Mouse (Mus musculus): Measurements from ENCODE around the gene Olfr1423. TPM values are rescaled to one million over a fixed set of nuclear protein-coding genes. Genes with fewer than 3 reads are reported as not detected.

Olfr1423 gene
- total and polyA plus RNA-seq, 3 experiments, result 0.04 to 0.25 TPM; not detected in 1

DNA sequence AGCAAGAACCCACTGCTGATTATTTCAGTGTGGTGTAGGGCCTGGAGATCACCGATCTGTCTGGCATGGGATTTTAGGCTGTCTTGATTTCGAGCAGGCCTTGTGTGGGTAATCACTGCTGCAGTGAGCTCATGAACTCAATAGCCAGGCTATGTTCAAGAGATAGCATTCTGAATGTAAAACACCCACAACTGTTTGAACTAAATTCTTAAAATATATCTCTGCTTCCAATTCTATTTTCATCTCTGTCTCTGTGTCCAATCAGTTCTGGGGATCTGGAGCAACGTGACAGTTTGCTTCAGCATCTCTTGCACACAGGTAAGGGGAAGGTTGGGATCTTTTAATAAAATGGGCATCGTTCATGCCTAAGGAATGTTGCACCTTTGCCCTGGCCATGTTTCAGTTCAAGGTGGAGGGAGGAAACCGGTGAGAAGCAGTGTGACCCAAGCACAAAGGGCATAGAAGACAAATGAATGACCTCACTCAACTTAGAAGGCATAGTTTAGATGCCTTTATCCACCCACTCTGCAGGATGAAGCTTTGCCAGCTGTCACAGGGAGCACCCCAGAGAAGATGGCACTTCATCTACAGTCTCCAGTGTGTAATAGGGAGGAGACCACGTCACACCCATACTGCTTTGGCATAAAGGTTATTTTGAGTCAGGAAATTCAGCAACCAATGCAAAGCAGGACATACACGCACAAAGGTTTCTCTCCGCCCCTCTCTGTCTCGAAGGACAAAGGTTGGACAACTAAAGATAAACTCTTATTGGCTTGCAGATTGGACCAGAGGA, 36.7 kb downstream of the Olfr1423 start:
- H3K9ac ChIP-seq (ENCODE audit: control insufficient read depth, low read depth, low read length, poor library complexity, severe bottlenecking), result peak overlapping the region; percentile 33; the same call in 1 of the 2 replicates
- peak; percentile 87 for DNase-seq (ENCODE audit: low read depth, low spot score)

GRCm38 (mm10) chr19:12003568-12003967, 37.5 kb downstream of the Olfr1423 start:
- no peak overlapping the region; a peak in 1 of 4 replicates for H3K4me3 ChIP-seq (ENCODE audit: control insufficient read depth in 1 of 2, insufficient read depth in 1 of 2, low read depth in 2 of 2, low read length in 2 of 2)
- H3K4me1 ChIP-seq (ENCODE audit: control insufficient read depth in 1 of 2, insufficient read depth in 2 of 2, low read length in 2 of 2), result peaks cover 0 to 8% of the 10 kb centered on the region in 2 experiments; a peak in 2 of 4 replicates
- no peak for DNase-seq (ENCODE audit: low read depth, low spot score)
- H3K36me3 ChIP-seq (ENCODE audit: control insufficient read depth in 1 of 2, insufficient read depth in 2 of 2, low read length in 2 of 2), result peaks cover 0 to 3% of the 10 kb centered on the region in 2 experiments; a peak in 2 of 4 replicates
- H3K9me3 ChIP-seq (replicated peaks; ENCODE audit: insufficient read depth, low read length), result no peaks in the 10 kb centered on the region
- H3K79me2 ChIP-seq (ENCODE audit: control insufficient read depth, insufficient read depth, low read length, poor library complexity), result no peaks in the 10 kb centered on the region; the same call in 1 of the 2 replicates
- H3K9ac ChIP-seq (ENCODE audit: control insufficient read depth, low read depth, low read length, poor library complexity, severe bottlenecking), result no peak overlapping the region
- TF ChIP-seq EP300 (IDR thresholded peaks at IDR 0.05; ENCODE audit: low read depth in 1 of 2, low read length in 2 of 2) (no peak), MAFK (IDR thresholded peaks at IDR 0.05; ENCODE audit: borderline replicate concordance, low read depth, low read length) (no peak), NELFE (IDR thresholded peaks at IDR 0.05; ENCODE audit: low read depth, low read length) (no peak), ETS1 (IDR thresholded peaks at IDR 0.05; ENCODE audit: low read depth, low read length) (no peak), ELF1 (IDR thresholded peaks at IDR 0.05; ENCODE audit: low read depth, low read length) (no peak), CTCF (IDR thresholded peaks at IDR 0.05 in 2 of 3, conservative IDR thresholded peaks at IDR 0.05 in 1 of 3; ENCODE audit: control insufficient read depth in 1 of 3, insufficient read depth in 1 of 3, low read depth in 2 of 3, low read length in 3 of 3, poor library complexity in 1 of 3, severe bottlenecking in 1 of 3) (no peak), GABPA (IDR thresholded peaks at IDR 0.05; ENCODE audit: low read depth, low read length) (no peak), ZNF384 (IDR thresholded peaks at IDR 0.05; ENCODE audit: low read depth, low read length) (no peak)
- H3K27me3 ChIP-seq (ENCODE audit: control insufficient read depth in 1 of 2, insufficient read depth in 2 of 2, low read length in 2 of 2), result no peaks in the 10 kb centered on the region
- no peak overlapping the region for H3K27ac ChIP-seq (ENCODE audit: control insufficient read depth, low read depth, low read length)

More for the DNA sequence above, 36.7 kb downstream of the Olfr1423 start:
- Histone ChIP-seq H3K4me1 (ENCODE audit: control insufficient read depth in 1 of 2, insufficient read depth in 2 of 2, low read length in 2 of 2) (peaks cover 0 to 8% of the 10 kb centered on the region in 2 experiments; a peak in 2 of 4 replicates), H3K27ac (ENCODE audit: control insufficient read depth, low read depth, low read length) (peak overlapping the region; percentile 23), H3K36me3 (ENCODE audit: control insufficient read depth in 1 of 2, insufficient read depth in 2 of 2, low read length in 2 of 2) (peaks cover 0 to 3% of the 10 kb centered on the region in 2 experiments; a peak in 2 of 4 replicates), H3K9me3 (replicated peaks; ENCODE audit: insufficient read depth, low read length) (no peaks in the 10 kb centered on the region), H3K4me3 (ENCODE audit: control insufficient read depth in 1 of 2, insufficient read depth in 1 of 2, low read depth in 2 of 2, low read length in 2 of 2) (peak overlapping the region; percentile 32 to 65), H3K27me3 (ENCODE audit: control insufficient read depth in 1 of 2, insufficient read depth in 2 of 2, low read length in 2 of 2) (no peaks in the 10 kb centered on the region), H3K79me2 (ENCODE audit: control insufficient read depth, insufficient read depth, low read length, poor library complexity) (no peaks in the 10 kb centered on the region; the same call in 1 of the 2 replicates)
- peak; percentile 20; the same call in 1 of the 2 replicates for TF ChIP-seq TBP (IDR thresholded peaks at IDR 0.05; ENCODE audit: low read depth, low read length)
- no peak for TF ChIP-seq NELFE (IDR thresholded peaks at IDR 0.05; ENCODE audit: low read depth, low read length)

GRCm38 (mm10) chr19:12002791-12003190, 38.3 kb downstream of the Olfr1423 start:
- peak overlapping the region; percentile 74 for H3K27ac ChIP-seq (ENCODE audit: control insufficient read depth, low read depth, low read length)
- no peaks in the 10 kb centered on the region for H3K27me3 ChIP-seq (ENCODE audit: control insufficient read depth in 1 of 2, insufficient read depth in 2 of 2, low read length in 2 of 2)
- H3K79me2 ChIP-seq (ENCODE audit: control insufficient read depth, insufficient read depth, low read length, poor library complexity), result no peaks in the 10 kb centered on the region; the same call in 1 of the 2 replicates
- H3K4me1 ChIP-seq (ENCODE audit: control insufficient read depth in 1 of 2, insufficient read depth in 2 of 2, low read length in 2 of 2), result peaks cover 0 to 8% of the 10 kb centered on the region in 2 experiments; a peak in 2 of 4 replicates
- peak overlapping the region; percentile 57 for H3K9ac ChIP-seq (ENCODE audit: control insufficient read depth, low read depth, low read length, poor library complexity, severe bottlenecking)
- H3K4me3 ChIP-seq (ENCODE audit: control insufficient read depth in 1 of 2, insufficient read depth in 1 of 2, low read depth in 2 of 2, low read length in 2 of 2), result peak overlapping the region; percentile 43 to 67
- no peaks in the 10 kb centered on the region for H3K9me3 ChIP-seq (replicated peaks; ENCODE audit: insufficient read depth, low read length)
- H3K36me3 ChIP-seq (ENCODE audit: control insufficient read depth in 1 of 2, insufficient read depth in 2 of 2, low read length in 2 of 2), result peaks cover 0 to 3% of the 10 kb centered on the region in 2 experiments; a peak in 2 of 4 replicates
- peak; percentile 71 for DNase-seq (ENCODE audit: low read depth, low spot score)
- TF ChIP-seq ELF1 (IDR thresholded peaks at IDR 0.05; ENCODE audit: low read depth, low read length), result no peak
- TF ChIP-seq RAD21 (IDR thresholded peaks at IDR 0.05; ENCODE audit: low read depth, low read length), result no peak
- no peak for TF ChIP-seq GATA1 (IDR thresholded peaks at IDR 0.05; ENCODE audit: low read depth, low read length)
- TF ChIP-seq TBP (IDR thresholded peaks at IDR 0.05; ENCODE audit: low read depth, low read length), result no peak
- no peak for TF ChIP-seq POLR2AphosphoS5 (IDR thresholded peaks at IDR 0.05; ENCODE audit: borderline replicate concordance, low read depth, low read length)
- no peak for TF ChIP-seq GABPA (IDR thresholded peaks at IDR 0.05; ENCODE audit: low read depth, low read length)
- no peak for TF ChIP-seq USF1 (IDR thresholded peaks at IDR 0.05; ENCODE audit: low read depth, low read length)
- no peak for TF ChIP-seq TCF12 (IDR thresholded peaks at IDR 0.05; ENCODE audit: low read depth, low read length)
- no peak for TF ChIP-seq RCOR1 (IDR thresholded peaks at IDR 0.05; ENCODE audit: low read depth, low read length)
- TF ChIP-seq MAZ (IDR thresholded peaks at IDR 0.05; ENCODE audit: low read depth, low read length), result no peak
